Mouse (Mus musculus) midbrain, embryonic 16.5 days (tissue): Measurements from ENCODE around the gene Lrch1. TPM values are rescaled to one million over a fixed set of nuclear protein-coding genes. Genes with fewer than 3 reads are reported as not detected.

Experiments
- ATAC-seq: fragments of 200-750 bp; cut with Nextera tagmentation; 2 replicates; pipeline ENCODE4 v1.8.0; 2017; ENCODE audit warnings: moderate TSS enrichment
- H3K27ac ChIP-seq: fragments of 300-500 bp; sonication (generic); 2 replicates; pipeline ENCODE4 v1.5.1; 2014; ENCODE audit warnings: mild to moderate bottlenecking, low read length, mixed read lengths
- H3K27me3 ChIP-seq: fragments of 300-500 bp; sonication (generic); 2 replicates; pipeline ENCODE4 v1.6.1; 2014; ENCODE audit warnings: low read depth, low read length, mixed read lengths; ENCODE audit not compliant: control insufficient read depth, insufficient read depth
- H3K36me3 ChIP-seq: fragments of 300-500 bp; sonication (generic); 2 replicates; pipeline ENCODE4 v1.6.1; 2014; ENCODE audit warnings: mild to moderate bottlenecking, low read length, moderate library complexity, mixed read lengths; ENCODE audit not compliant: control insufficient read depth, insufficient read depth
- H3K4me1 ChIP-seq: fragments of 300-500 bp; sonication (generic); 2 replicates; pipeline ENCODE4 v1.6.1; 2014; ENCODE audit warnings: mild to moderate bottlenecking, low read length, mixed read lengths; ENCODE audit not compliant: control insufficient read depth, insufficient read depth
- H3K4me2 ChIP-seq: fragments of 300-500 bp; sonication (generic); 2 replicates; pipeline ENCODE4 v1.6.1; 2014; ENCODE audit warnings: mild to moderate bottlenecking, low read length, mixed read lengths
- H3K4me3 ChIP-seq: fragments of 300-500 bp; sonication (generic); 2 replicates; pipeline ENCODE4 v1.5.1; 2014; ENCODE audit warnings: low read depth, mild to moderate bottlenecking, low read length, moderate library complexity, mixed read lengths
- H3K9ac ChIP-seq: fragments of 300-500 bp; sonication (generic); 2 replicates; pipeline ENCODE4 v1.6.1; 2014; ENCODE audit warnings: low read depth, low read length, mixed read lengths
- H3K9me3 ChIP-seq: fragments of 300-500 bp; sonication (generic); replicated peaks from 2 replicates; pipeline ENCODE4 v1.6.1; 2014; ENCODE audit warnings: mild to moderate bottlenecking, low read length, mixed read lengths; ENCODE audit not compliant: control insufficient read depth, poor library complexity, severe bottlenecking
- WGBS: fragments of 180-500 bp; shearing (Covaris S2); extraction: QIAGEN DNeasy Blood & Tissue Kit; methylation state at CpG from one replicate; pipeline ENCODE4 v1.1.7; 2014; 5-methylcytosine and 5-hydroxymethylcytosine counted together
- polyA plus RNA-seq: library from polyadenylated mRNA; unstranded; fragments of >200 nt; fragmentation: Nextera tagmentation; extraction: Ambion mirVana; gene quantifications from 2 replicates; pipeline ENCODE4 v1.2.1, GENCODE M21; 2015

The Lrch1 gene
- polyA plus RNA-seq, 1 experiment from 2014 or later = 19.9 TPM

GRCm38 (mm10) chr14:74910363-74910762 is 37.3 kb downstream of the Lrch1 start:
- Histone ChIP-seq H3K4me3 (no peak overlapping the region), H3K4me1 (peaks cover 9% of the 10 kb centered on the region), H3K27ac (no peak overlapping the region), H3K36me3 (no peaks in the 10 kb centered on the region), H3K4me2 (no peak overlapping the region), H3K9ac (no peak overlapping the region), H3K27me3 (no peaks in the 10 kb centered on the region), H3K9me3 (no peaks in the 10 kb centered on the region)
- ATAC-seq = no peak
- WGBS = 72% methylated on average over 5 of the region's 5 CpGs

- WGBS = 88% methylated on average over 8 of the region's 8 CpGs
- ATAC-seq = no peak
- no peak overlapping the region for H3K4me3 ChIP-seq
- H3K4me1 ChIP-seq = peaks cover 6% of the 10 kb centered on the region; the same call in 1 of the 2 replicates
- H3K27me3 ChIP-seq = no peaks in the 10 kb centered on the region
- no peak overlapping the region for H3K4me2 ChIP-seq
- H3K36me3 ChIP-seq = no peaks in the 10 kb centered on the region
- H3K27ac ChIP-seq = no peak overlapping the region
- no peaks in the 10 kb centered on the region for H3K9me3 ChIP-seq
- no peak overlapping the region for H3K9ac ChIP-seq
These were observed 38.7 kb downstream of the Lrch1 start for GRCm38 (mm10) chr14:74909021-74909420.

GRCm38 (mm10) chr14:74908250-74908649 is 39.4 kb downstream of the Lrch1 start:
- Histone ChIP-seq H3K9ac (no peak overlapping the region), H3K4me3 (no peak overlapping the region), H3K27me3 (no peaks in the 10 kb centered on the region), H3K4me1 (peaks cover 6% of the 10 kb centered on the region; the same call in 1 of the 2 replicates), H3K4me2 (no peak overlapping the region), H3K9me3 (no peaks in the 10 kb centered on the region), H3K27ac (no peak overlapping the region), H3K36me3 (no peaks in the 10 kb centered on the region)
- 95% methylated on average over 6 of the region's 6 CpGs for WGBS
- ATAC-seq = no peak

- Histone ChIP-seq H3K9ac (no peak overlapping the region), H3K4me3 (no peak overlapping the region), H3K9me3 (no peaks in the 10 kb centered on the region), H3K27ac (no peak overlapping the region), H3K4me1 (peaks cover 6% of the 10 kb centered on the region; the same call in 1 of the 2 replicates), H3K36me3 (no peaks in the 10 kb centered on the region), H3K27me3 (no peaks in the 10 kb centered on the region), H3K4me2 (no peak overlapping the region)
- WGBS = 64% methylated on average over 8 of the region's 8 CpGs
- no peak for ATAC-seq
These were observed 40.0 kb downstream of the Lrch1 start for GRCm38 (mm10) chr14:74907706-74908105.

- peaks cover 7% of the 10 kb centered on the region; the same call in 1 of the 2 replicates for H3K4me1 ChIP-seq
- H3K27ac ChIP-seq = no peak overlapping the region
- no peaks in the 10 kb centered on the region for H3K27me3 ChIP-seq
- H3K9ac ChIP-seq = no peak overlapping the region
- no peaks in the 10 kb centered on the region for H3K9me3 ChIP-seq
- H3K36me3 ChIP-seq = no peaks in the 10 kb centered on the region
- no peak overlapping the region for H3K4me3 ChIP-seq
- no peak for ATAC-seq
- 85% methylated on average over 3 of the region's 3 CpGs for WGBS
- no peak overlapping the region for H3K4me2 ChIP-seq
These were observed 41.7 kb downstream of the Lrch1 start for GRCm38 (mm10) chr14:74905990-74906389.

GRCm38 (mm10) chr14:74904442-74904841 is 43.2 kb downstream of the Lrch1 start:
- Histone ChIP-seq H3K9ac (no peak overlapping the region), H3K9me3 (no peaks in the 10 kb centered on the region), H3K27me3 (no peaks in the 10 kb centered on the region), H3K4me3 (no peak overlapping the region), H3K27ac (no peak overlapping the region), H3K36me3 (no peaks in the 10 kb centered on the region), H3K4me2 (no peak overlapping the region), H3K4me1 (peaks cover 17% of the 10 kb centered on the region)
- WGBS = 97% methylated on average over 5 of the region's 5 CpGs
- no peak for ATAC-seq

- WGBS = 83% methylated on average over 4 of the region's 4 CpGs
These were observed 44.6 kb downstream of the Lrch1 start for GRCm38 (mm10) chr14:74903047-74903446.

GRCm38 (mm10) chr14:74900705-74901369 is 46.8 kb downstream of the Lrch1 start:
- no peaks in the 10 kb centered on the region for H3K36me3 ChIP-seq
- H3K27ac ChIP-seq = no peak overlapping the region
- H3K4me1 ChIP-seq = peaks cover 10% of the 10 kb centered on the region
- no peak overlapping the region for H3K9ac ChIP-seq
- 47% methylated on average over 8 of the region's 8 CpGs for WGBS
- H3K27me3 ChIP-seq = no peaks in the 10 kb centered on the region
- no peak overlapping the region for H3K4me3 ChIP-seq
- H3K9me3 ChIP-seq = no peaks in the 10 kb centered on the region
- no peak overlapping the region for H3K4me2 ChIP-seq
- no peak for ATAC-seq

More at GRCm38 (mm10) chr14:74903047-74903446, 44.6 kb downstream of the Lrch1 start:
- Histone ChIP-seq H3K9me3 (no peaks in the 10 kb centered on the region), H3K27ac (no peak overlapping the region), H3K27me3 (no peaks in the 10 kb centered on the region), H3K4me2 (no peak overlapping the region), H3K9ac (no peak overlapping the region), H3K36me3 (no peaks in the 10 kb centered on the region), H3K4me3 (no peak overlapping the region), H3K4me1 (peaks cover 17% of the 10 kb centered on the region)
- ATAC-seq = no peak

GRCm38 (mm10) chr14:74899953-74900704 is 47.5 kb downstream of the Lrch1 start:
- 56% methylated on average over 13 of the region's 13 CpGs for WGBS
- ATAC-seq = no peak
- peaks cover 10% of the 10 kb centered on the region for H3K4me1 ChIP-seq
- H3K27ac ChIP-seq = no peak overlapping the region
- H3K27me3 ChIP-seq = no peaks in the 10 kb centered on the region
- no peak overlapping the region for H3K4me3 ChIP-seq
- no peaks in the 10 kb centered on the region for H3K36me3 ChIP-seq
- no peak overlapping the region for H3K4me2 ChIP-seq
- H3K9me3 ChIP-seq = no peaks in the 10 kb centered on the region
- H3K9ac ChIP-seq = no peak overlapping the region
